Mouse (Mus musculus) midbrain, embryonic 11.5 days (tissue): ENCODE results near the gene Kng2. TPM values are rescaled to one million over a fixed set of nuclear protein-coding genes. Genes with fewer than 3 reads are reported as not detected.

Experiments
- ATAC-seq: fragments of 200-750 bp; cut with Nextera tagmentation; 2 replicates; pipeline ENCODE4 v1.8.0; 2017; ENCODE audit warnings: moderate TSS enrichment, moderate library complexity; ENCODE audit not compliant: low FRiP score
- DNase-seq: peaks from one replicate; pipeline ENCODE4 v3.0.0; 2015; ENCODE audit warnings: low spot score; ENCODE audit errors: missing footprints
- H3K27ac ChIP-seq: fragments of 300-500 bp; sonication (generic); 2 replicates; pipeline ENCODE4 v1.5.1; 2014; ENCODE audit warnings: low read depth, low read length
- H3K27me3 ChIP-seq: fragments of 300-500 bp; sonication (generic); 2 replicates; pipeline ENCODE4 v1.6.1; 2014; ENCODE audit warnings: mild to moderate bottlenecking, low read length, moderate library complexity, mixed read lengths; ENCODE audit not compliant: control insufficient read depth, insufficient read depth
- H3K36me3 ChIP-seq: fragments of 300-500 bp; sonication (generic); 2 replicates; pipeline ENCODE4 v1.6.1; 2014; ENCODE audit warnings: mild to moderate bottlenecking, low read length, moderate library complexity, mixed read lengths; ENCODE audit not compliant: control insufficient read depth, insufficient read depth
- H3K4me1 ChIP-seq: fragments of 300-500 bp; sonication (generic); 2 replicates; pipeline ENCODE4 v1.6.1; 2014; ENCODE audit warnings: low read length; ENCODE audit not compliant: control insufficient read depth, insufficient read depth
- H3K4me2 ChIP-seq: fragments of 300-500 bp; sonication (generic); 2 replicates; pipeline ENCODE4 v1.6.1; 2014; ENCODE audit warnings: mild to moderate bottlenecking, moderate library complexity
- H3K4me3 ChIP-seq: fragments of 300-500 bp; sonication (generic); 2 replicates; pipeline ENCODE4 v1.5.1; 2014; ENCODE audit warnings: low read depth, low read length
- H3K9ac ChIP-seq: fragments of 300-500 bp; sonication (generic); 2 replicates; pipeline ENCODE4 v1.6.1; 2014; ENCODE audit warnings: low read length
- H3K9me3 ChIP-seq: fragments of 300-500 bp; sonication (generic); 2 replicates; pipeline ENCODE4 v1.6.1; 2016; ENCODE audit warnings: low read length; ENCODE audit not compliant: control insufficient read depth
- WGBS: fragments of 180-500 bp; shearing (Covaris S2); extraction: QIAGEN DNeasy Blood & Tissue Kit; methylation state at CpG from one replicate; pipeline ENCODE4 v1.1.7; 2014; 5-methylcytosine and 5-hydroxymethylcytosine counted together
- polyA plus RNA-seq: library from polyadenylated mRNA; unstranded; fragments of >200 nt; fragmentation: Nextera tagmentation; extraction: Ambion mirVana; gene quantifications from 2 replicates; pipeline ENCODE4 v1.2.1, GENCODE M21; 2014

The Kng2 gene
- polyA plus RNA-seq, 1 experiment from 2014 or later = not detected

DNA sequence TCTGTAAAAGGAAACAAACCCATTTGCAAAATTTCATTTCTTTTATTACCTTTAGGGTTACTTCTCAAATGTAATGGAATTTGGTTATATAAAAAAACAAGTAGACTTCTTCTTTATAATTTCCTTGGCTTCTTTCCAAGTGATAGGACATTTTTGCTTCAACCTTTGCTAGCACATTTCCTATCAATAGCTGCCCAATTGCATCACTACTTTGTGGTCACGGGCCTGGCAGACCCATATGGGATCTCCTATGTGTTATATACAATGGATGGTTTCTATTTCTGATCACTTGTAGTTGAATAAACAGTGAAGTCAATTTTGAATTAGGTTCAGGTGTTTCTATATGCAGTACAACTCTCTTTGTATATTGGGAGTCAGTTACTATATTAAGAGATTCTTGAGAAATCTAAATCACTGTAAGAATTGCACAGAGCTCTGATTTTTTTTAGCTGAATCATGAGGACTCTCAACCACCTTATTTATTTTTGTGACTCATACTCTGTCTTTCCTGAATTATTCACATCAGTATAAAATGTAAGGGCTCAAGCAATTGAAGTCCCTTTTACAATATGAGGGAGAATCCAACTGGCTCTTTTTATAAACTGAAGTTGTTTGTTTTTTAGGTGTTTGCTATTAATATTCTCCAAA lies 61.8 kb downstream of the Kng2 start:
- ATAC-seq (no peak), DNase-seq (no peak)
- Histone ChIP-seq H3K27ac (no peak overlapping the region), H3K36me3 (no peaks in the 10 kb centered on the region), H3K9me3 (no peaks in the 10 kb centered on the region), H3K4me2 (no peak overlapping the region), H3K9ac (no peak overlapping the region), H3K4me3 (no peak overlapping the region), H3K4me1 (no peaks in the 10 kb centered on the region), H3K27me3 (no peaks in the 10 kb centered on the region)
- 76% methylated on average over 1 of the region's 1 CpGs for WGBS

DNA sequence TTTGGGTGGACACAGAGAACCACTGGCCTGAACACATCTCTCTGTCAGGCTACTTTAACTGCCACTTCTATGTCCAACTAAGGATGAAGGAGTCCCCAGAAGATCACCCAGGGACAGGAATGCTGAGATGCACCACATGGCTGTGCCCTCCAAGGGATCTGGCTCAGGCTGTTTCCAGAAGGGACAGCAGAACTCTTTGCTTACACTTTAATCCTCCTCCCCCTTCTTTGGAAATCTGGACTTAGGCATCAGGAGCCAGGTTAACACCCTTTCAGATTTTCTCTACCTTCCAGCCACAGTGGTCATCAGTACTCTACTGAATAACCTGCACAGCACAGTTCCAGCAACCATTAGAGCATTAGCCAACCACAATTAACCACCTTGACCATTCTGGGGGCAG lies 66.0 kb downstream of the Kng2 start:
- Histone ChIP-seq H3K27me3 (no peaks in the 10 kb centered on the region), H3K9me3 (no peaks in the 10 kb centered on the region), H3K4me3 (no peak overlapping the region), H3K9ac (no peak overlapping the region), H3K27ac (no peak overlapping the region), H3K4me2 (no peak overlapping the region), H3K4me1 (no peaks in the 10 kb centered on the region), H3K36me3 (no peaks in the 10 kb centered on the region)
- no peak for DNase-seq
- no peak for ATAC-seq

DNA sequence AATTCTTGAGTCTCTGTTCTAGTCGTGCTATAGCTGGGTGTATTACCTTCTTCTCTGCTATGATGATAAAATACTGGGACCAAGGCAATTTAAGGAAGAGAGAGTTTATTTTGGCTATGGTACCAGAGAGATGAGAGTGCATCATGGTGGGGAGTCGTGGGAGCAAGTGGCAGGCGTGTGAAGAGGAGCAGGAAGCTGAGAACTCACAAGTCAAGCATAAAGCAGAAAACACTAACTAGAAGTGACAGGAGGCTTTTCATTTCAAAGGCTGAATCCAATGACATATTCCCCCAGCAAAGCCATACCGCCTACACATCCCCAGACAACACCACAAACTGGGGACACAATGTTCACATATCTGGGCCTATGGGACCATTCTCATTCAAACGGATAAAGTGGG lies 67.0 kb downstream of the Kng2 start:
- Histone ChIP-seq H3K9me3 (no peaks in the 10 kb centered on the region), H3K4me2 (no peak overlapping the region), H3K27me3 (no peaks in the 10 kb centered on the region), H3K27ac (no peak overlapping the region), H3K4me3 (no peak overlapping the region), H3K4me1 (no peaks in the 10 kb centered on the region), H3K9ac (no peak overlapping the region), H3K36me3 (no peaks in the 10 kb centered on the region)
- ATAC-seq = no peak
- no peak for DNase-seq
- 76% methylated on average over 5 of the region's 5 CpGs for WGBS

DNA sequence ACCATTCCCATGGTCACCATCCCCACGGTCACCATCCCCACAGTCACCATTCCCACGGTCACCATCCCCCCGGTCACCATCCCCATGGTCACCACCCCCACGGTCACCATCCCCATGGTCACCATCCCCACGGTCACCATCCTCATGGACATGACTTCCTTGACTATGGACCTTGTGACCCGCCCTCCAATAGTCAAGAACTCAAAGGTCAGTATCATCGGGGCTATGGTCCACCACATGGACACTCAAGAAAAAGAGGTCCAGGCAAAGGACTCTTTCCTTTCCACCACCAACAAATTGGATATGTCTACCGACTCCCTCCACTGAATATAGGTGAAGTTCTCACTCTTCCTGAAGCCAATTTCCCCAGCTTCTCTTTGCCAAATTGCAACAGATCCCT lies 68.2 kb downstream of the Kng2 start:
- Histone ChIP-seq H3K4me1 (no peaks in the 10 kb centered on the region), H3K9ac (no peak overlapping the region), H3K36me3 (no peaks in the 10 kb centered on the region), H3K27me3 (no peaks in the 10 kb centered on the region), H3K9me3 (no peaks in the 10 kb centered on the region), H3K27ac (no peak overlapping the region), H3K4me2 (no peak overlapping the region), H3K4me3 (no peak overlapping the region)
- 91% methylated on average over 8 of the region's 8 CpGs for WGBS
- ATAC-seq = no peak
- DNase-seq = no peak

DNA sequence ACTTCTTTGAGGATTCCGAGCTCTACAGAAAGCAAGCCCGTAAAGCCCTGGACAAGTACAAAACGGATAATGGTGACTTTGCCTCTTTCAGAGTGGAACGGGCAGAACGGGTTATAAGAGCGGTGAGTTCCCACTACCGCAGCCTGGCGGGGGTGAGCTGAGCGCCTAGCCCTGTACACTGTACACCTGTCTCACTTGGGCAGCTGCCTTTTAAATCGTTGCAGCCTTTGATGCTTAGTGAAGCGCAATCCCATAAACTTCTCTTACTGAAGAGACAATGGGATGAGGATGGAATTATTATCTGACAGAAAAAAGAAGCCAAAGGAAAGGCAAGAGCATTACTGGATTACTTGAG lies 73.2 kb downstream of the Kng2 start:
- Histone ChIP-seq H3K27me3 (no peaks in the 10 kb centered on the region), H3K27ac (no peak overlapping the region), H3K4me3 (no peak overlapping the region), H3K4me1 (0 out of 2 replicates have a peak, but pooled peaks cover 4% of the 10 kb centered on the region), H3K9ac (no peak overlapping the region), H3K36me3 (no peaks in the 10 kb centered on the region), H3K9me3 (no peaks in the 10 kb centered on the region), H3K4me2 (no peak overlapping the region)
- ATAC-seq (peak; percentile 66; the same call in 1 of the 2 replicates), DNase-seq (no peak)
- WGBS = 66% methylated on average over 11 of the region's 11 CpGs

DNA sequence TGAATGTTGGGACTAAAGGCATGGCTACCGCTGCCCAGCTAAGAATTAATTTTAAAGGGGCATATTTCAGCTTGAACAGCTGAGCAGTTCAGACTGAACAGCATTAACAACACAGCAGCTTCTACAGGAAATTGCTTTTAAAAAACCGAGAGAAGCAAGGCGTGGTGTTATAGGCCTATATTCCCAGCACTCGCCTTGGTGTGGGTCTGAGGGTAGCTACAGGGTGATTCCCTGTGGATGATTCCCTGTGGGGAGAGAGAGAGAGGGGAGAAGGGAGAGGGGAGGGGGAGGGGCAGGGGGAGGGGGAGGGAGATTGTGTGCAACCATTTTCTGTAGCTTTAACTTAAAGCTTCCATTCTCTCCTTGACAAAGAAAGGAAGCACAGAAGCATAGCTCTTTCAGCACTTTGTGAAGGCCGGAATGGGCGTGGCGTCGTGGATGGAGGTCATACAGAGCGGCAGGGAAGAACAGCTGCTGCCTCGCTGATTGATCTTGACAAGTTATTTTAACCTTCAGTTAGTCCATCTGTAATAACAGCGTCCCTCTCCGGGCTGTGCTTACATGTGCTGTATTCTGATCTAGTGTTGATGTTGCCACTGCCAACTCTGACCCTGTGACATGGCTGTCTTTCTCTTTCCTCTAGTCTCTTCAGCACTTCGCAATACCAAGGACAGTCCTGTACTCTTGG lies 73.7 kb downstream of the Kng2 start:
- 55% methylated on average over 13 of the region's 13 CpGs for WGBS

DNA sequence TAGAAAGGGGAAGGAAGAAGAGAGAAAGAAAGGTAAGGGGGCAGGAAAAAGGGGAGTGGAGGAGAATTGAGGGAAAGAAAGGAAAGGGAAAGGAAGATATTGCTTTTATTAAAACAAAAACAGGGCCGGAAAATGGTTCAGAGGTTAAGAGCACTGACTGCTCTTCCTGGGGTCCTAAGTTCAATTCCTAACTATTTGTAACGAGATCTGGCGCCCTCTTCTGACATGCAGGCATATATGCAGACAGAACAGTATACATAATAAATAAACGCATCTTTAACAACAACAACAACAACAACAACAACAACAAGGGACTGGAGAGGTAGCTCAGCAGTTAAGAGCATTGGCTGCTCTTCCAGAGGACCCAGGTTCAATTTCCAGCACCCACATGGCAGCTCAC lies 76.2 kb downstream of the Kng2 start:
- Histone ChIP-seq H3K27me3 (no peaks in the 10 kb centered on the region), H3K27ac (no peak overlapping the region), H3K4me2 (no peak overlapping the region), H3K36me3 (no peaks in the 10 kb centered on the region), H3K9me3 (no peaks in the 10 kb centered on the region), H3K9ac (no peak overlapping the region), H3K4me1 (0 out of 2 replicates have a peak, but pooled peaks cover 4% of the 10 kb centered on the region), H3K4me3 (no peak overlapping the region)
- ATAC-seq = no peak
- no peak for DNase-seq
- 43% methylated on average over 4 of the region's 4 CpGs for WGBS

More for the DNA sequence above, 73.7 kb downstream of the Kng2 start:
- Histone ChIP-seq H3K4me2 (no peak overlapping the region), H3K4me1 (0 out of 2 replicates have a peak, but pooled peaks cover 4% of the 10 kb centered on the region), H3K9me3 (no peaks in the 10 kb centered on the region), H3K36me3 (no peaks in the 10 kb centered on the region), H3K9ac (no peak overlapping the region), H3K4me3 (no peak overlapping the region), H3K27me3 (no peaks in the 10 kb centered on the region), H3K27ac (no peak overlapping the region)
- ATAC-seq (peak; percentile 72), DNase-seq (peak; percentile 92)

DNA sequence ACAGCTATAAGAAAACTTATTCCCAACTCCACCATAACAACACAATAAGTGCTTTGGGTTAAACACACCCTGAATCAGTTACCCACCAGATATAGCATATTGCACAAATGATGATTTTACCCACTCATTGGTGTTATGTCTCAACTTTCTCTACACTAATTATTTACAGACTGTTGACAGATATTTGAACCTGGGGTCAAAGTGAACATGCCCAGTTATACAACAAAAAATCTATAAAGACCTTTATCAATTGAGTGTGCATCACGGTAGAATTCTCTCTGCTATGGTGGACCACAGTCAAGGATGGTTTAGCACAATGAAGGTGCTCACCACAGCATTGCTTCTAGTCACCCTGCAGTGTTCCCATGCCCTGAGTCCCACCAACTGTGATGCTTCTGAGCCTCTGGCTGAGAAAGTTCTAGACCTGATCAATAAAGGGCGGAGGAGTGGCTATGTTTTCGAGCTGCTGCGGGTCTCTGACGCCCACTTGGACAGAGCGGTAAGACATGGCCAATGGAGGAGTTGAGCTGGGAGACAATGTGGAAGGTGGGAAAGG lies 78.4 kb downstream of the Kng2 start, which contains the start of gene Hrg:
TSS of gene Hrg (plus strand) at position 233 of the 556 bp plus-strand sequence.
- no peak for DNase-seq
- Histone ChIP-seq H3K4me2 (no peak within 1 kb of the TSS), H3K36me3 (no peaks in the 10 kb centered on the region), H3K4me1 (0 out of 2 replicates have a peak, but pooled peaks cover 4% of the 10 kb centered on the region), H3K9me3 (no peaks in the 10 kb centered on the region), H3K9ac (no peak within 1 kb of the TSS), H3K27me3 (no peaks in the 10 kb centered on the region), H3K27ac (no peak within 1 kb of the TSS), H3K4me3 (no peak within 1 kb of the TSS)
- WGBS = 96% methylated on average over 6 of the region's 6 CpGs
- no peak for ATAC-seq

DNA sequence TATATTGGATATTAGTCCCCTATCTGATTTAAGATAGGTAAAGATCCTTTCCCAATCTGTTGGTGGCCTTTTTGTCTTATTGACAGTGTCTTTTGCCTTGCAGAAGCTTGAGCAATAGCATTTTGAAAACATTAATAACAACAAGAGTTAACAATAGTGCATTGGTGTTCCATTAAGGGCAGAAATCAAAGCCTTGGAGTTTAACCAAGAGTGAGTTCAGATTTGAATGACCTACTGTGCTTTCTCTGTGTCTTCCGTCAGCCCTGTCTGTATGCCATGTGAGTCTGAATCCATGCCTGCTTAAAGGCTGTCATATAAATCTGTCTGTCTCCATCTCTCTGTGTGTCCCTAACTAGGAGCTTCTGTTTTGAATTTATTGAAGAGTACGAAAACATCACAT lies 81.9 kb downstream of the Kng2 start:
- H3K9me3 ChIP-seq = no peaks in the 10 kb centered on the region
- ATAC-seq (no peak), DNase-seq (no peak)
- WGBS = 88% methylated on average over 2 of the region's 2 CpGs
- H3K4me1 ChIP-seq = no peaks in the 10 kb centered on the region
- no peak overlapping the region for H3K9ac ChIP-seq
- H3K27me3 ChIP-seq = no peaks in the 10 kb centered on the region
- H3K36me3 ChIP-seq = no peaks in the 10 kb centered on the region
- no peak overlapping the region for H3K27ac ChIP-seq
- no peak overlapping the region for H3K4me3 ChIP-seq
- H3K4me2 ChIP-seq = no peak overlapping the region
